Mouse (Mus musculus): ENCODE measurements around the gene 1700013G24Rik.

DNA sequence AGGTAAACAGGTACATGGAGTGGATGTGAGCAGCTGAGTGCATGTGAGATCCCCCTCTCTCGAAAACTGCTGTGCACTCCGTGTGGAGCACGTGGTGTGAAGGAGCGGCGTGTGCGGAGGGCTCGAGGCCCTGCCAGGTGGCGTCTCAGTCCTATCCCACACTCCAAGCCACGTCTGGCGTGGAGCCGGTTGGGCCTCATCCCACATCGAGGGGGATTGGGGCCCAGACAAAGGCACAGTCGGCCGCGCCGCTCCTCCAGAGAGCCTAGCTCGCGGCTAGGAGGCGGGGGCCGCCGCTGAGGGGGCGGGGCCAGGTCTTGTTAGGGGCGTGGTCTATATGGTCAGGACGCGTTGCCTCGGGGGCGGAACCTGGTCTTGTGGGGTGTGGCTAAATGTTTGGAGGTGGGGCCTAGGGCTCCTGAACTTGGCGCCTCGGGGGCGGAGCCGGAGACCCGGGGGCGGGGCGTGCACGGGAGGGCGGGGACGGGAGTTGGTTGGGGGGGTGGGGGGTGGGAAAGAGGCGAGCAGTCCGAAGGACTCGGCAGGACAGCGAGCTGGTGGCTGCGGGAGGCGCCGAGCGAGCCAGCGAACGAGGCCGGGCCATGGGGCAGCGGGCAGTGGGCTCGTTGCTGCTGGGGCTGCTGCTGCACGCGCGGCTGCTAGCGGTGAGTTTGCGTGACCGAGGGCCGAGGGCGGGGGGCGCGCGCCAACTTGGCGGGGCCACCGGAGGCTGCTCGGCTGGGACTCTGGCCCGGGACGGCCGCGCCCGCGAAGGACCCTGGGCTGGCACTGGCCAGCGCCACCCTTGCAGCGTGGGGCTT, 15.4 kb downstream of the 1700013G24Rik start, which contains the start of gene Hspg2:
- TF ChIP-seq CTCF (IDR thresholded peaks at IDR 0.05; ENCODE audit: low read depth) = no peak
- TF ChIP-seq EP300 (IDR thresholded peaks at IDR 0.05; ENCODE audit: low read depth) = no peak
